In genomic region chr1:39772401-39773095, GRCm38 (mm10) we compare ENCODE assay signal across 10 mouse cellular contexts. TPM values are rescaled to one million over a fixed set of nuclear protein-coding genes. Genes with fewer than 3 reads are reported as not detected.
DNase-seq lines count a peak whose midpoint lies in the region; ATAC-seq lines count a peak whose summit lies in the region.
"Had no signal": no experiment of that assay in that cellular context is flagged by ENCODE, and none has a peak within 500 bp of the region (broad histone marks: within the 10 kb centered on the region; RNA-seq: fewer than 3 reads in every experiment).

No protein-coding gene starts in this region.

- H3K9me3 ChIP-seq in midbrain, embryonic 10.5 days (replicated peaks): no peaks in the 10 kb centered on the region
- no peaks in the 10 kb centered on the region for H3K9me3 ChIP-seq in midbrain, embryonic 14.5 days (ENCODE audit: control insufficient read depth, low read length)
- no peaks in the 10 kb centered on the region for H3K9me3 ChIP-seq in heart, embryonic 16.5 days (replicated peaks; ENCODE audit: control insufficient read depth, low read length)
- 0 out of 2 replicates have a peak, but pooled peaks cover 2% of the 10 kb centered on the region for H3K9me3 ChIP-seq in lung, embryonic 16.5 days (ENCODE audit: control insufficient read depth, low read length)

- no peak overlapping the region for H3K4me2 ChIP-seq in midbrain, embryonic 14.5 days (ENCODE audit: low read length)
- no peak overlapping the region for H3K4me2 ChIP-seq in heart, embryonic 16.5 days (ENCODE audit: low read depth, low read length)
- H3K4me2 ChIP-seq in lung, embryonic 16.5 days (ENCODE audit: low read depth, low read length): no peak overlapping the region

- no peak overlapping the region for H3K9ac ChIP-seq in midbrain, embryonic 14.5 days (replicated peaks; ENCODE audit: low read length)
- H3K9ac ChIP-seq in heart, embryonic 16.5 days (ENCODE audit: low read length): no peak overlapping the region
- H3K9ac ChIP-seq in lung, embryonic 16.5 days (ENCODE audit: low read length): no peak overlapping the region

- 18% methylated on average over 3 of the region's 3 CpGs for WGBS in midbrain, embryonic 10.5 days
- WGBS in midbrain, embryonic 14.5 days: 16% methylated on average over 3 of the region's 3 CpGs
- WGBS in heart, embryonic 16.5 days: 37% methylated on average over 3 of the region's 3 CpGs
- 22% methylated on average over 3 of the region's 3 CpGs for WGBS in lung, embryonic 16.5 days

- ATAC-seq in midbrain, embryonic 14.5 days (ENCODE audit: low FRiP score, low TSS enrichment): no peak
- peak; percentile 37; the same call in 1 of the 2 replicates for ATAC-seq in heart, embryonic 16.5 days (replicated peaks; ENCODE audit: extremely low read depth, insufficient read depth, low FRiP score)
- peak; percentile 79 for ATAC-seq in lung, embryonic 16.5 days (ENCODE audit: low read depth)

- peak overlapping the region; percentile 70 for H3K27ac ChIP-seq in midbrain, embryonic 10.5 days (replicated peaks)
- H3K27ac ChIP-seq in midbrain, embryonic 14.5 days (replicated peaks; ENCODE audit: low read depth, low read length): no peak overlapping the region
- no peak overlapping the region for H3K27ac ChIP-seq in heart, embryonic 16.5 days (ENCODE audit: low read length)
- peak overlapping the region; percentile 77 for H3K27ac ChIP-seq in lung, embryonic 16.5 days (ENCODE audit: low read length)

- H3K4me3 ChIP-seq in midbrain, embryonic 10.5 days: no peak overlapping the region
- H3K4me3 ChIP-seq in midbrain, embryonic 14.5 days (replicated peaks; ENCODE audit: low read depth, low read length): no peak overlapping the region
- no peak overlapping the region for H3K4me3 ChIP-seq in heart, embryonic 16.5 days (ENCODE audit: low read length)
- no peak overlapping the region for H3K4me3 ChIP-seq in lung, embryonic 16.5 days (ENCODE audit: low read length)

- no peaks in the 10 kb centered on the region for H3K27me3 ChIP-seq in midbrain, embryonic 10.5 days (ENCODE audit: low read depth, poor library complexity, severe bottlenecking)
- no peaks in the 10 kb centered on the region for H3K27me3 ChIP-seq in midbrain, embryonic 14.5 days (ENCODE audit: control insufficient read depth, insufficient read depth, low read length)
- H3K27me3 ChIP-seq in heart, embryonic 16.5 days (ENCODE audit: control insufficient read depth, insufficient read depth, low read length): no peaks in the 10 kb centered on the region
- no peaks in the 10 kb centered on the region for H3K27me3 ChIP-seq in lung, embryonic 16.5 days (ENCODE audit: control insufficient read depth, insufficient read depth, low read depth, low read length)

- DNase-seq in midbrain, embryonic 10.5 days (ENCODE audit: low spot score): peak; percentile 29
- no peak for DNase-seq in midbrain, embryonic 14.5 days
- no peak for DNase-seq in layer of hippocampus, postnatal 14 days (ENCODE audit: low spot score in 2 of 2)
- DNase-seq in layer of hippocampus, adult 18-20 months (ENCODE audit: low spot score in 2 of 2): no peak
- no peak for DNase-seq in adrenal gland, postnatal 4 days (ENCODE audit: low spot score in 2 of 2)
- DNase-seq in gastrocnemius, adult 8-10 months (ENCODE audit: low spot score in 2 of 2): no peak

- H3K36me3 ChIP-seq in midbrain, embryonic 10.5 days: no peaks in the 10 kb centered on the region
- no peaks in the 10 kb centered on the region for H3K36me3 ChIP-seq in midbrain, embryonic 14.5 days (ENCODE audit: control insufficient read depth, insufficient read depth, low read length)
- H3K36me3 ChIP-seq in heart, embryonic 16.5 days (ENCODE audit: control insufficient read depth, insufficient read depth): no peaks in the 10 kb centered on the region
- no peaks in the 10 kb centered on the region for H3K36me3 ChIP-seq in lung, embryonic 16.5 days (ENCODE audit: control insufficient read depth, insufficient read depth, low read length)

- H3K4me1 ChIP-seq in midbrain, embryonic 10.5 days: peaks cover 14% of the 10 kb centered on the region
- no peaks in the 10 kb centered on the region for H3K4me1 ChIP-seq in midbrain, embryonic 14.5 days (ENCODE audit: control insufficient read depth, insufficient read depth, low read length)
- peaks cover 3% of the 10 kb centered on the region for H3K4me1 ChIP-seq in heart, embryonic 16.5 days (ENCODE audit: control insufficient read depth, insufficient read depth, low read length)
- peaks cover 9% of the 10 kb centered on the region; the same call in 1 of the 2 replicates for H3K4me1 ChIP-seq in lung, embryonic 16.5 days (replicated peaks; ENCODE audit: control insufficient read depth, insufficient read depth, low read length)

RNA-seq across cellular contexts. Expression of gene Gm3646, which starts 32.6 kb away (rescaled TPM):
- polyA plus RNA-seq in midbrain, embryonic 10.5 days (2016; fragmentation: Nextera tagmentation; extraction: Ambion mirVana): not detected in 2 replicates
- polyA plus RNA-seq in midbrain, embryonic 14.5 days (2014; fragmentation: Nextera tagmentation; extraction: Ambion mirVana): not detected in 2 replicates
- 2.7 and 4.4 TPM in 2 replicates for polyA plus RNA-seq in heart, embryonic 16.5 days (2015; fragmentation: Nextera tagmentation; extraction: Ambion mirVana)
- not detected in 2 replicates for polyA plus RNA-seq in lung, embryonic 16.5 days (2015; fragmentation: Nextera tagmentation; extraction: Ambion mirVana)
- total RNA-seq in layer of hippocampus, postnatal 14 days (2021): not detected
- total RNA-seq in layer of hippocampus, adult 18-20 months (2021): not detected
- total RNA-seq in adrenal gland, postnatal 4 days (2021): not detected
- total RNA-seq in gastrocnemius, adult 8-10 months (2022): not detected
- total RNA-seq: layer of hippocampus, postnatal 10 days had no signal
- polyA plus RNA-seq: cortical plate, adult 2 months had no signal

RNA-seq across cellular contexts. Expression of gene Rfx8, which starts 51.8 kb away (rescaled TPM):
- 0.20 and 0.39 TPM in 2 replicates for polyA plus RNA-seq in midbrain, embryonic 10.5 days (2016; fragmentation: Nextera tagmentation; extraction: Ambion mirVana)
- 0.13 and 0.22 TPM in 2 replicates for polyA plus RNA-seq in midbrain, embryonic 14.5 days (2014; fragmentation: Nextera tagmentation; extraction: Ambion mirVana)
- polyA plus RNA-seq in heart, embryonic 16.5 days (2015; fragmentation: Nextera tagmentation; extraction: Ambion mirVana): 0.51 and 0.68 TPM in 2 replicates
- 0.40 and 0.58 TPM in 2 replicates for polyA plus RNA-seq in lung, embryonic 16.5 days (2015; fragmentation: Nextera tagmentation; extraction: Ambion mirVana)
- under 1 TPM; 0.25 to 0.38 TPM for total RNA-seq in layer of hippocampus, postnatal 14 days (2021)
- total RNA-seq in layer of hippocampus, adult 18-20 months (2021): under 1 TPM; 0.15 to 0.20 TPM
- under 1 TPM; 0.39 to 0.93 TPM for total RNA-seq in adrenal gland, postnatal 4 days (2021)
- total RNA-seq in gastrocnemius, adult 8-10 months (2022): not detected

Comparison
In these comparisons a context has a peak if more than half of its experiments do, and no peak if none do; other contexts are left out.
1. H3K27ac ChIP-seq: peak in midbrain, embryonic 10.5 days (single experiment) and lung, embryonic 16.5 days (single experiment); none in midbrain, embryonic 14.5 days (single experiment) and heart, embryonic 16.5 days (single experiment).